Mouse (Mus musculus): ENCODE data around the gene Trappc1. TPM values are rescaled to one million over a fixed set of nuclear protein-coding genes. Genes with fewer than 3 reads are reported as not detected.

Trappc1 gene
- polyA plus RNA-seq, 1 experiment from 2014 or later: 71.5 TPM

GRCm38 (mm10) chr11:69326408-69327156 is 2.8 kb downstream of the Trappc1 start:
- WGBS (ENCODE audit: insufficient replicate concordance): 3% methylated on average over 43 of the region's 45 CpGs
- Histone ChIP-seq H3K4me1 (ENCODE audit: insufficient read depth) (peaks cover 28% of the 10 kb centered on the region), H3K36me3 (replicated peaks; ENCODE audit: insufficient read depth, low read length) (no peaks in the 10 kb centered on the region), H3K9me3 (ENCODE audit: low read length) (no peaks in the 10 kb centered on the region), H3K4me3 (ENCODE audit: low read depth, low read length) (peak overlapping the region; percentile 48), H3K4me2 (ENCODE audit: low read depth, low read length) (peak overlapping the region; percentile 88), H3K9ac (replicated peaks) (peak overlapping the region; percentile 22), H3K27ac (ENCODE audit: low read depth) (no peak overlapping the region), H3K27me3 (ENCODE audit: insufficient read depth, low read length) (peaks cover 42% of the 10 kb centered on the region)
- ATAC-seq: no peak
- TF ChIP-seq CTCF (IDR thresholded peaks at IDR 0.05; ENCODE audit: low read depth) (no peak), EP300 (IDR thresholded peaks at IDR 0.05; ENCODE audit: low read depth) (no peak)
- DNase-seq: no peak

GRCm38 (mm10) chr11:69327157-69327442 is 3.3 kb downstream of the Trappc1 start:
- Histone ChIP-seq H3K9ac (replicated peaks) (no peak overlapping the region), H3K4me1 (ENCODE audit: insufficient read depth) (peaks cover 31% of the 10 kb centered on the region), H3K27ac (ENCODE audit: low read depth) (no peak overlapping the region), H3K4me3 (ENCODE audit: low read depth, low read length) (no peak overlapping the region), H3K27me3 (ENCODE audit: insufficient read depth, low read length) (peaks cover 42% of the 10 kb centered on the region), H3K4me2 (ENCODE audit: low read depth, low read length) (no peak overlapping the region), H3K36me3 (replicated peaks; ENCODE audit: insufficient read depth, low read length) (no peaks in the 10 kb centered on the region), H3K9me3 (ENCODE audit: low read length) (no peaks in the 10 kb centered on the region)
- 12% methylated on average over 8 of the region's 9 CpGs for WGBS (ENCODE audit: insufficient replicate concordance)
- TF ChIP-seq EP300 (IDR thresholded peaks at IDR 0.05; ENCODE audit: low read depth): no peak
- TF ChIP-seq CTCF (IDR thresholded peaks at IDR 0.05; ENCODE audit: low read depth): peak; percentile 6; the same call in 1 of the 2 replicates
- DNase-seq: no peak
- ATAC-seq: no peak

- ATAC-seq: no peak
- H3K4me2 ChIP-seq (ENCODE audit: low read depth, low read length): no peak overlapping the region
- peaks cover 42% of the 10 kb centered on the region for H3K27me3 ChIP-seq (ENCODE audit: insufficient read depth, low read length)
- no peaks in the 10 kb centered on the region for H3K36me3 ChIP-seq (replicated peaks; ENCODE audit: insufficient read depth, low read length)
- 36% methylated on average over 6 of the region's 6 CpGs for WGBS (ENCODE audit: insufficient replicate concordance)
- H3K9me3 ChIP-seq (ENCODE audit: low read length): no peaks in the 10 kb centered on the region
- DNase-seq: no peak
- H3K4me3 ChIP-seq (ENCODE audit: low read depth, low read length): no peak overlapping the region
- H3K4me1 ChIP-seq (ENCODE audit: insufficient read depth): peaks cover 34% of the 10 kb centered on the region
- no peak for TF ChIP-seq EP300 (IDR thresholded peaks at IDR 0.05; ENCODE audit: low read depth)
- H3K9ac ChIP-seq (replicated peaks): no peak overlapping the region
- no peak overlapping the region for H3K27ac ChIP-seq (ENCODE audit: low read depth)
Observed at GRCm38 (mm10) chr11:69327648-69328047, 3.9 kb downstream of the Trappc1 start.

- no peak for TF ChIP-seq CTCF (IDR thresholded peaks at IDR 0.05; ENCODE audit: low read depth)
- no peak for TF ChIP-seq EP300 (IDR thresholded peaks at IDR 0.05; ENCODE audit: low read depth)
- WGBS (ENCODE audit: insufficient replicate concordance): 80% methylated on average over 6 of the region's 6 CpGs
- no peak for DNase-seq
- Histone ChIP-seq H3K4me2 (ENCODE audit: low read depth, low read length) (no peak overlapping the region), H3K36me3 (replicated peaks; ENCODE audit: insufficient read depth, low read length) (no peaks in the 10 kb centered on the region), H3K4me3 (ENCODE audit: low read depth, low read length) (no peak overlapping the region), H3K27ac (ENCODE audit: low read depth) (no peak overlapping the region), H3K4me1 (ENCODE audit: insufficient read depth) (peaks cover 31% of the 10 kb centered on the region), H3K27me3 (ENCODE audit: insufficient read depth, low read length) (peaks cover 42% of the 10 kb centered on the region), H3K9me3 (ENCODE audit: low read length) (no peaks in the 10 kb centered on the region), H3K9ac (replicated peaks) (no peak overlapping the region)
- no peak for ATAC-seq
Observed at GRCm38 (mm10) chr11:69328517-69328916, 4.7 kb downstream of the Trappc1 start.

- no peak overlapping the region for H3K4me2 ChIP-seq (ENCODE audit: low read depth, low read length)
- H3K36me3 ChIP-seq (replicated peaks; ENCODE audit: insufficient read depth, low read length): no peaks in the 10 kb centered on the region
- H3K27ac ChIP-seq (ENCODE audit: low read depth): no peak overlapping the region
- no peak overlapping the region for H3K4me3 ChIP-seq (ENCODE audit: low read depth, low read length)
- no peaks in the 10 kb centered on the region for H3K9me3 ChIP-seq (ENCODE audit: low read length)
- peaks cover 42% of the 10 kb centered on the region for H3K27me3 ChIP-seq (ENCODE audit: insufficient read depth, low read length)
- ATAC-seq: no peak
- DNase-seq: no peak
- peaks cover 18% of the 10 kb centered on the region for H3K4me1 ChIP-seq (ENCODE audit: insufficient read depth)
- 88% methylated on average over 6 of the region's 6 CpGs for WGBS (ENCODE audit: insufficient replicate concordance)
- H3K9ac ChIP-seq (replicated peaks): no peak overlapping the region
- TF ChIP-seq CTCF (IDR thresholded peaks at IDR 0.05; ENCODE audit: low read depth): no peak
- TF ChIP-seq EP300 (IDR thresholded peaks at IDR 0.05; ENCODE audit: low read depth): no peak
Observed at GRCm38 (mm10) chr11:69331152-69331551, 7.4 kb downstream of the Trappc1 start.

- Histone ChIP-seq H3K4me2 (ENCODE audit: low read depth, low read length) (peak overlapping the region; percentile 75), H3K9me3 (ENCODE audit: low read length) (no peaks in the 10 kb centered on the region), H3K27me3 (ENCODE audit: insufficient read depth, low read length) (peaks cover 36% of the 10 kb centered on the region), H3K36me3 (replicated peaks; ENCODE audit: insufficient read depth, low read length) (no peaks in the 10 kb centered on the region), H3K4me1 (ENCODE audit: insufficient read depth) (peaks cover 11% of the 10 kb centered on the region), H3K4me3 (ENCODE audit: low read depth, low read length) (peak overlapping the region; percentile 47), H3K9ac (replicated peaks) (peak overlapping the region; percentile 59), H3K27ac (ENCODE audit: low read depth) (no peak overlapping the region)
- peak; percentile 67 for DNase-seq
- TF ChIP-seq EP300 (IDR thresholded peaks at IDR 0.05; ENCODE audit: low read depth) (no peak), CTCF (IDR thresholded peaks at IDR 0.05; ENCODE audit: low read depth) (no peak)
- under 1% methylated on average over 24 of the region's 24 CpGs for WGBS (ENCODE audit: insufficient replicate concordance)
- ATAC-seq: peak; percentile 62; the same call in 1 of the 2 replicates
Observed at GRCm38 (mm10) chr11:69331929-69332405, 8.2 kb downstream of the Trappc1 start.
